Mouse (Mus musculus) lung, adult 18-20 months (tissue): Measurements from ENCODE around the gene Pex10.

Experiments used
- DNase-seq, 2 experiments: peaks; one replicate each; pipeline ENCODE4 v3.0.0; 2022; ENCODE audit warnings: mixed read lengths in 2 of 2

Pex10 gene

GRCm38 (mm10) chr4:155066834-155067522, at the start of gene Pex10:
Gene Pex10 (plus strand): TSS chr4:155067016.
- DNase-seq = peak; percentile 95 to 97

DNA sequence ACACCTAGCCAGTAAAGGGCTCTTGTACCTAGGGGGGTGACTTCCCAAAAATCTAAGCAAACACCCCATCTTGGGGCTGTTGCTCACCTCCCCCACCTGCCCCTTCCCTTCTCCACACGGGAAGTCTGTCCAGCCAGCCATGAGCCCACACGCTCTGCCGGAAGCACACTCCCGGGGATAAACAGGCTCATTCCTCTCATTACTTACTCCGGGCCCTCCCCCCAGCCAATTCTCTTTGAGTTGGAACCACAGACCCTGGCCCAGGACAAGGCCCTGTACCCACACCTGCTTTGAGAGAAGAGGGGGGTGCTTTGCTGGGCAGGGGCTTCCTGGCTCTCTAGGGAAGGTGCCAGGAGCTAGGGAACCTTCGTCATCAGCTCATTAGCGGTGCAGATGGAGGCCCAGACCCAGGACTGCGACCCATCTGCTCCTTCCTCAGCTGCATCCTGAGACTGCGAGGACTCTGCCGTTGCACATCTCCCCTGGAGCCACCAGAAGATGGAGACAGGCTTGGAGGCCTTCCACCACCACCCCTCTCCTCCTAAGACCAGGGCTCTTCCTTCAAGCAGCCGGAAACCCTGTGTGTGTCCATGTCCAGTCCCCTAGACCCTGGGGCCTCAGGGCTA, 49.5 kb upstream of the Pex10 start:
- DNase-seq = no peak

DNA sequence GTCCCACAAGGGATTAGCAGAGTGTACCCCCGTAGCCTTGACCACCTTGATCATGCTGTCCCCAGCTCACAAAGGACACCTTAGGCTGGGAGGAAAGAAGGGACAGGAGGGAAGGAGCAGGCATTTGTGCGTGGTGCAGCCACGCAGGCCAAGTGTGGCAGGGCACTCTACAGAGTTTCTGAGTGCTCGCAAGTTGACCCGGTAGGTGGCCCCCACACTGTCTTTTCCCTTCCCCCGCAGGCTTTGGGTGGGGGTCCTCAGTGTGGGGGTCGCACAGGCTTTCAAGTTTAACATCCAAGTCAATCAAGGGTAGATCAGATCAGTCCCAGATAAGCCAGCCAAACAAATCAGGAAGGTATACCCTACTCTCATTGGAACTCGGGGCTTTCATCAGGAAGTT, 48.8 kb upstream of the Pex10 start:
- no peak for DNase-seq

DNA sequence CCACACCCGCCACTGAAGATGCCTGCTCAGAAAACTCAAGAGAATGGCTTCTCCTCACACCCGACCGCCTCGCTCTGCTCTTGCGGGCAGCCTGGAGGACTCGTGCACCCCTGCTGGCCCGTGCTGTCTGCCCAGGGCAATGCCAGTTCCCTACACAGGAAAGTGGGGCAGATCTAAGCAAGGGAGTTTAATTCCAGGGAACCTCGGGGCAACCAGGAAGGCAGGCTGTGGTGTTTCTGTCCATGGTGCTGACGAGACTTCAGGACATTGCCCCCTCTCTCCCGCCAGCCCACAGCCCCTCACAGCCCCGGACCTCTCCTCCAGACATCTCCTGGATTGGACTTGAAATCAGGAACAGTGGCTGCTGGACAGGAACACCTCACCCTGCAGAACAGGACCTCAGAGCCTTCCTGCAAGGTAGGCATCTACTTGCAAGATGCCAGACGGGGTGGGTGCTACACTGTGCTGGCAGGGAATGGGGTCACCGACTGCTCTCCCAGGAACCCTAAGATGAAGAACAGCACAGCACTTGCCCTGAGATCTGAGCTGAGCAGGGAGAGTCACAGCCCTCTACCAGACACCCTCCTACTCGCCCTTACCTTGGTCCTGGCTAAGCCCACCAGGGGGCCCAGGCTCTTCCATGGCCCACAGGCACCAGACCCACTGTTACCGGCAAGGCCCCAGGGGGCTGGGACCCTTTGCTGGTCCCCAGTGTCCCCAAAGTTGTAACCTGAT, 48.0 kb upstream of the Pex10 start:
- no peak for DNase-seq

DNA sequence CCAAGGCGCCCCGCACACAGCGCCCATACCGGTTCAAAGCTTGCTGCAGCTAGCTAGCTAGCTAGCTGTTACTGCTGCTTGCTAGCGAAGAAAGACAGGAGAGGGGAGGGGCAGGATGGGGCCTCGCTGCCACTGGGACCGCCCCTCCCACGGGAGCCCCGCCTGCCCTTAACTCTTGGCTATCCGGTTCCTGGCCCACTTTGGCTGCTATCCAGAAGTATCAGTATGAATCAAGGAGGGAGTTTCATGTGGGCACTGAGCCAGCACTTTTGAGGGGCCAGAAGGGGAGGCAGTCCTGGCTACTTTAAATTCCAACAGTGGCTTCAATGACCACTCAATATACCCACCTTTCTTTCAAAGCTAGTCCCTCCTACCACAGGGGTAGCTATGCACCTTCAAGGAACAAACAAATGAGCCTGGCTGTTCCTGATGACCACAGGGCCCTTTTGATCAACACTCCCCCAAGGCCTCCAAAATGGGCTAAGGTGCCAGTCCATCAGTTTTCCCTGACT, 47.4 kb upstream of the Pex10 start:
- DNase-seq = peak; percentile 57 to 64

DNA sequence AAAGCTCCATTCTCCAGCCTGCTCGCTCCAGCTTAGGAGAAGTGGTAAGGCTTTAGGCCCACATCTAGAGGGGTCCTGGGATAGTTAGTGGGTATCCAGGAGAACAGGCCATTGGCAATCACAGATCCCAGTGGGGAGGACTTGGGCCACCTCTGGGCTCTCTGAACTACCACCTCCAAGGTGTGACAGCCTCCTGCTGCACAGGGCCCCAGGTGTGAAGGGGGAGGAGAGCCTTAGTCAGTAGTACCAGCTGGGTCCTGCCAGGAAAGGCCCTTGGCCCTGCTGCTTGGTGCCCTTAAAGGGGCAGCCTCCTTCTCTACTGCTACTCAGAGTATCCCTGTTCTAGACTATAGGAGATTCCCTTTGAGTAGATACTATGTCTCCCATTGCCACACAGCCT, 46.7 kb upstream of the Pex10 start:
- no peak for DNase-seq

- no peak for DNase-seq
Measured at GRCm38 (mm10) chr4:155020813-155021212, 46.0 kb upstream of the Pex10 start.

- DNase-seq = no peak
Measured at GRCm38 (mm10) chr4:155022228-155022855, 44.5 kb upstream of the Pex10 start.

- no peak for DNase-seq
Measured at GRCm38 (mm10) chr4:155024170-155025010, 42.4 kb upstream of the Pex10 start.

- DNase-seq = no peak
Measured at GRCm38 (mm10) chr4:155033115-155033514, 33.7 kb upstream of the Pex10 start.

DNA sequence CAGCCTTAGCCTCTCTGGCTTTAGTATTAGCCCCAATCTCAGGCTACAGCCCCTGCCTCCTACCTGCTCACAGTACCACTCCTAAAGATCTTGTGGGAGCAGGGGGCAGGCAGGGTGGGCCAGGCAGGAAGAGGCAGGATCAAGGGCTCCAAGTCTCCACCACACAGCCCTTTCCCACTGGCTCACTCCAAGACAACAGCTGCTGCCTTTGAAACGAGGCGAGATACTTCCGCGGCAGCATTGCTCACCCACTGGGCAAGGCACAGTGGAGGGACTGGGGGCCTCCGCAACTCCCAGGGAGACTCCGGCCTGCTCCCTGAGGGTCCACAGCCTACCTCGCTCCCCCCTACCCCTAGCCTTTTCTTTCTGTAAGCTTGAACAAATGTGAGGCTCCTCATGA, 32.6 kb upstream of the Pex10 start:
- DNase-seq = no peak

DNA sequence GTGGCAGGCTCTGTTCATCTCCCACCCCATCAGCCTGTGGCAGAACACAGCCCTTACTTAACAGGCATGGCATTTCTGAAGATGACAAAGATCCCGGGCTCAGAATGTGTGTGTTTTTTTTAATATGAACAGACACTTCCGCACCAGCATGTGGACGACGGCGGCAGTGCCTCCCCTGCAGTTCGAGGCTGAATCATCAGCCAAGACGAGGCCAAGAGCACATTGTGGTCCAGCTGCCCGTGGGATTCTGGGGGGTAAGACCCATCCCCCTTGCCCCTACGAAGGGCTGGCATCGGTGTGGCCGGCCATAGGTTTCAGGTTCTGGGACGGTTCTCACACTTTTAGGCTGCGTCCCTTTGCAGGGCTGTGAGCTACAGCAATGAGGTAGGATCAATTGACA, 32.0 kb upstream of the Pex10 start:
- no peak for DNase-seq

DNA sequence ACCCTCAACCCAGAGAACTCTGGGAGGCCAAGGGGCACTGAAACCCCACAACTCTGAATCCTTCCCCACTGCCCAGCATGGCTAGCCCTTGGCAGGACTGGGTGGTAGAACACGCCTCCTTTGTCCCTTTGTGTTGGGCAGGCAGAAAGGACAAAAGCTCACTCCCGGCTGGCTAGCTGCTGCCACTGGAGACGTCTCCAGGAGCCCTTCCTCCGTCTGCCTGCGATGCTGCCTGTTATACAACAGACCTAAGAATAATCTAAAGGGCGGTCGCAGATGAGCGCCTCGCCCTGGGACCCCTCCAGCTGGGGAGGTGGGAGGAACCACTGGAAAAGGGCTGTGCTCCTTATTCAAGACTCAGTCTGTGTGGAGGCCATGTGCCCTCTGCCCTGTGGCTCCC, 26.6 kb upstream of the Pex10 start:
- no peak for DNase-seq

- no peak for DNase-seq
Measured at GRCm38 (mm10) chr4:155040696-155041095, 26.1 kb upstream of the Pex10 start.

GRCm38 (mm10) chr4:155042606-155043288, 24.1 kb upstream of the Pex10 start:
- no peak for DNase-seq

GRCm38 (mm10) chr4:155043289-155043625, 23.6 kb upstream of the Pex10 start:
- no peak for DNase-seq

GRCm38 (mm10) chr4:155046636-155047035, 20.2 kb upstream of the Pex10 start:
- no peak for DNase-seq

DNA sequence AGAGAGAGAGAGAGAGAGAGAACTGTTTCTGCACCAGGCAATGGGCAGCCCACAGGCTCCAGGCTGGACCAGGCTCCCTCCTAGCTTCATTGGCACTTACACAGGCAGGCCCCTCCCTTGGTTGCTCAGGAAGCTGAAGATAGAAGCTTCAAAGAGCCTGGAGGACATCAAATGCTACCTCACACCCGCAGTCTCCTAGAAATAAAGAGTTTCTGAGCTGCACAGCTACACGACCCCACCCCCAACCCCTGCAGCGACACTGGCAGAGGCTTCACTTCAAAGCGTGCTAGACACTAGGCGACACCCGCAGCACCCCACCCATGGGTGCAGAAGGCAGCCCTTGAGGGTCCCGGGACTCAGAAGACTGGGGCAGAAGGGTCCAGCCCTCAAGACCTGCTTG, 16.7 kb upstream of the Pex10 start:
- DNase-seq = no peak

GRCm38 (mm10) chr4:155056724-155057123, 10.1 kb upstream of the Pex10 start, which contains the start of gene Plch2:
Gene Plch2 (minus strand): TSS chr4:155056784.
- DNase-seq = no peak

DNA sequence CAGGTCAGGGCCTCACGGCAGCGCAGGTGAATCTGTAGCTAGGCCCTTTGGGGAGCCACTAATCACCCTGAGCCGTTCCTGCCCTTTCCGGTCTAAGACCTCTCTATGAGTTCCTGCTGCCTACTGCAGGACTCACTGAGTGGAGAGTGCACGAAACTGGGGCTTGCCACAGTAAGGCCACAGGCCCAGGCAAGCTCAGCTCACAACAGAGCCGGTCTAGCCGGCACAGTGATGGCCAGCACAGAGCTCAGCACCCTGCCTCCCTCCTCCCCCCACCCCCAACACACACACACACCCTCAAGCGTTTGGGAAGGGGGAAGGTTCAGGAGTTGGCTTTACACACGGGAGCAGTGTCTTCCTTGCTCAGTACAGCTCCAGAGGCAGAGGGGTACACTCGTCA, 8.5 kb upstream of the Pex10 start:
- DNase-seq = no peak

GRCm38 (mm10) chr4:155063895-155064294, 2.9 kb upstream of the Pex10 start:
- peak; percentile 72 to 87 for DNase-seq

- no peak for DNase-seq
Measured at GRCm38 (mm10) chr4:155064474-155064873, 2.3 kb upstream of the Pex10 start.
